In the genomic region with DNA sequence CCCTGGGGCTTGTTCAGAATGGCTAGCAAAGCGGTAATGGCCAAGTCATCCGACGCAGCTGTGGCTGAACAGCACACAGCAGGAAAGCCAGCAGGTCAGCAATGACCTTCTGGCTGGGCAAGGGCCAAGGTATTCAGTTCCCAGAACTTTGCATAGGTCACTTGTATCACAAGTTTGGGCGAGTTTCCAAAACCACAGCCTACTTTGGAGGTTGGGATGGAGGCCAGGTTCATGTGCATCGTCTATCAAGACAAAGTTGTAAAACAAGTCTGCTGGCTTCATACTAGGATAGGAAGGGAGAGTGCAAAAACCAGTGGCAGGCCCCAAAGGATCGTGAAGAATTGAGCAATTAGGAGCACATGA, we compare ENCODE assay signal across 8 mouse cellular contexts.
DNase-seq lines count a peak whose midpoint lies in the region; ATAC-seq and TF ChIP-seq lines count a peak whose summit lies in the region.

No protein-coding gene starts in this region.

- no peak overlapping the region for H3K27ac ChIP-seq in limb, embryonic 12.5 days
- no peak overlapping the region for H3K27ac ChIP-seq in limb, embryonic 10.5 days
- H3K27ac ChIP-seq in thymus, adult 2 months (ENCODE audit: control insufficient read depth, insufficient read depth, low read length), result no peak overlapping the region

- H3K4me2 ChIP-seq in limb, embryonic 12.5 days, result no peak overlapping the region

- WGBS in limb, embryonic 12.5 days, result 59% methylated on average over 6 of the region's 6 CpGs
- 82% methylated on average over 6 of the region's 6 CpGs for WGBS in limb, embryonic 10.5 days
- 80% methylated on average over 6 of the region's 6 CpGs for WGBS in thymus, adult 2 months

- H3K27me3 ChIP-seq in limb, embryonic 12.5 days, result no peaks in the 10 kb centered on the region
- no peaks in the 10 kb centered on the region for H3K27me3 ChIP-seq in limb, embryonic 10.5 days (ENCODE audit: low read depth, poor library complexity, severe bottlenecking)
- no peaks in the 10 kb centered on the region for H3K27me3 ChIP-seq in thymus, adult 2 months (ENCODE audit: control insufficient read depth, insufficient read depth, low read length)

- TF ChIP-seq POLR2A in thymus, adult 2 months (IDR thresholded peaks at IDR 0.05; ENCODE audit: control insufficient read depth, extremely low read depth, insufficient read depth, low read length, poor library complexity), result no peak

- no peaks in the 10 kb centered on the region for H3K36me3 ChIP-seq in limb, embryonic 12.5 days
- H3K36me3 ChIP-seq in limb, embryonic 10.5 days, result no peaks in the 10 kb centered on the region
- H3K36me3 ChIP-seq in thymus, adult 2 months (ENCODE audit: control insufficient read depth, insufficient read depth, low read length), result no peaks in the 10 kb centered on the region

- ATAC-seq in limb, embryonic 12.5 days (ENCODE audit: insufficient number of reproducible peaks, insufficient read depth, low FRiP score, low TSS enrichment, low read depth), result peak; percentile 68; the same call in 1 of the 2 replicates

- H3K4me1 ChIP-seq in limb, embryonic 12.5 days (replicated peaks), result no peaks in the 10 kb centered on the region; the same call in 1 of the 2 replicates
- H3K4me1 ChIP-seq in limb, embryonic 10.5 days, result no peaks in the 10 kb centered on the region
- H3K4me1 ChIP-seq in thymus, adult 2 months (replicated peaks; ENCODE audit: control insufficient read depth, insufficient read depth, low read length), result no peaks in the 10 kb centered on the region

- no peak for TF ChIP-seq CTCF in thymus, adult 2 months (IDR thresholded peaks at IDR 0.05; ENCODE audit: borderline replicate concordance, control insufficient read depth, extremely low read depth, insufficient read depth, low read length, poor library complexity)

- DNase-seq in limb, embryonic 10.5 days (ENCODE audit: low spot score), result no peak
- DNase-seq in fibroblast of lung, adult 2 months (ENCODE audit: low read depth), result peak; percentile 49
- DNase-seq in kidney, adult 9 months, result peak; percentile 90
- peak; percentile 30 for DNase-seq in ovary, postnatal 10 days (ENCODE audit: low spot score)
- no peak for DNase-seq in frontal cortex, postnatal 10 days (ENCODE audit: low spot score in 2 of 2)
- DNase-seq in thymus, adult 2 months, result no peak
- DNase-seq in right cerebral cortex, adult 2 months (ENCODE audit: low spot score in 2 of 2), result no peak

- H3K9me3 ChIP-seq in limb, embryonic 12.5 days, result no peaks in the 10 kb centered on the region
- H3K9me3 ChIP-seq in limb, embryonic 10.5 days (replicated peaks), result no peaks in the 10 kb centered on the region

- no peak overlapping the region for H3K9ac ChIP-seq in limb, embryonic 12.5 days (replicated peaks)

- no peak overlapping the region for H3K4me3 ChIP-seq in limb, embryonic 12.5 days (replicated peaks)
- no peak overlapping the region for H3K4me3 ChIP-seq in limb, embryonic 10.5 days
- H3K4me3 ChIP-seq in thymus, adult 2 months (ENCODE audit: control insufficient read depth, insufficient read depth, low read length), result no peak overlapping the region

Comparison
In these comparisons a context has a peak if more than half of its experiments do, and no peak if none do; other contexts are left out.
1. DNase-seq: peak in fibroblast of lung, adult 2 months (single experiment), kidney, adult 9 months (single experiment) and ovary, postnatal 10 days (single experiment); none in limb, embryonic 10.5 days (single experiment), frontal cortex, postnatal 10 days (0 of 2), thymus, adult 2 months (single experiment) and right cerebral cortex, adult 2 months (0 of 2).